Mouse (Mus musculus): Measurements from ENCODE around the gene Dnm3. TPM values are rescaled to one million over a fixed set of nuclear protein-coding genes. Genes with fewer than 3 reads are reported as not detected.

Gene Dnm3
- polyA plus RNA-seq, 1 experiment: 0.09 TPM

- TF ChIP-seq GATA1 (IDR thresholded peaks at IDR 0.05; ENCODE audit: low read length): no peak
Observed at GRCm38 (mm10) chr1:162082711-162083110, 395.1 kb downstream of the Dnm3 start.

- TF ChIP-seq GATA1 (IDR thresholded peaks at IDR 0.05; ENCODE audit: low read length): no peak
Observed at GRCm38 (mm10) chr1:162081693-162082372, 396.0 kb downstream of the Dnm3 start.

GRCm38 (mm10) chr1:162079989-162080388, 397.8 kb downstream of the Dnm3 start:
- TF ChIP-seq GATA1 (IDR thresholded peaks at IDR 0.05; ENCODE audit: low read length): no peak

- no peak for TF ChIP-seq GATA1 (IDR thresholded peaks at IDR 0.05; ENCODE audit: low read length)
Observed at GRCm38 (mm10) chr1:162077454-162077853, 400.4 kb downstream of the Dnm3 start.

GRCm38 (mm10) chr1:162076581-162077001, 401.2 kb downstream of the Dnm3 start:
- no peak for TF ChIP-seq GATA1 (IDR thresholded peaks at IDR 0.05; ENCODE audit: low read length)

- no peak for TF ChIP-seq GATA1 (IDR thresholded peaks at IDR 0.05; ENCODE audit: low read length)
Observed at GRCm38 (mm10) chr1:162075831-162076230, 402.0 kb downstream of the Dnm3 start.

- no peak for TF ChIP-seq GATA1 (IDR thresholded peaks at IDR 0.05; ENCODE audit: low read length)
Observed at GRCm38 (mm10) chr1:162075416-162075815, 402.4 kb downstream of the Dnm3 start.

- TF ChIP-seq GATA1 (IDR thresholded peaks at IDR 0.05; ENCODE audit: low read length): no peak
Observed at GRCm38 (mm10) chr1:162074626-162075410, 403.0 kb downstream of the Dnm3 start.

- no peak for TF ChIP-seq GATA1 (IDR thresholded peaks at IDR 0.05; ENCODE audit: low read length)
Observed at GRCm38 (mm10) chr1:162072917-162073578, 404.8 kb downstream of the Dnm3 start.

GRCm38 (mm10) chr1:162053608-162054007, 424.2 kb downstream of the Dnm3 start:
- TF ChIP-seq GATA1 (IDR thresholded peaks at IDR 0.05; ENCODE audit: low read length): no peak

- TF ChIP-seq GATA1 (IDR thresholded peaks at IDR 0.05; ENCODE audit: low read length): no peak
Observed at GRCm38 (mm10) chr1:162053186-162053585, 424.6 kb downstream of the Dnm3 start.

GRCm38 (mm10) chr1:162052755-162053154, 425.1 kb downstream of the Dnm3 start:
- no peak for TF ChIP-seq GATA1 (IDR thresholded peaks at IDR 0.05; ENCODE audit: low read length)

GRCm38 (mm10) chr1:162052138-162052537, 425.7 kb downstream of the Dnm3 start:
- TF ChIP-seq GATA1 (IDR thresholded peaks at IDR 0.05; ENCODE audit: low read length): no peak

GRCm38 (mm10) chr1:162051710-162052109, 426.1 kb downstream of the Dnm3 start:
- no peak for TF ChIP-seq GATA1 (IDR thresholded peaks at IDR 0.05; ENCODE audit: low read length)

GRCm38 (mm10) chr1:162047673-162048072, 430.2 kb downstream of the Dnm3 start:
- no peak for TF ChIP-seq GATA1 (IDR thresholded peaks at IDR 0.05; ENCODE audit: low read length)
